Mouse (Mus musculus) midbrain, embryonic 14.5 days (tissue): Measurements from ENCODE around the gene Mars2. TPM values are rescaled to one million over a fixed set of nuclear protein-coding genes. Genes with fewer than 3 reads are reported as not detected.

Experiments used
- ATAC-seq: fragments of 200-750 bp; cut with Nextera tagmentation; 2 replicates; pipeline ENCODE4 v1.8.0; 2017; ENCODE audit warnings: moderate number of reproducible peaks, moderate library complexity; ENCODE audit not compliant: low FRiP score, low TSS enrichment
- DNase-seq: peaks from one replicate; pipeline ENCODE4 v3.0.0-alpha.2; 2015
- H3K27ac ChIP-seq: fragments of 300-500 bp; sonication (generic); replicated peaks from 2 replicates; pipeline ENCODE4 v1.5.1; 2014; ENCODE audit warnings: mild to moderate bottlenecking, low read depth, low read length, moderate library complexity
- H3K27me3 ChIP-seq: fragments of 300-500 bp; sonication (generic); 2 replicates; pipeline ENCODE4 v1.6.1; 2014; ENCODE audit warnings: low read length, control low read depth, mixed read lengths; ENCODE audit not compliant: control insufficient read depth, insufficient read depth
- H3K36me3 ChIP-seq: fragments of 300-500 bp; sonication (generic); 2 replicates; pipeline ENCODE4 v1.6.1; 2014; ENCODE audit warnings: low read length, control low read depth; ENCODE audit not compliant: control insufficient read depth, insufficient read depth
- H3K4me1 ChIP-seq: fragments of 300-500 bp; sonication (generic); 2 replicates; pipeline ENCODE4 v1.6.1; 2014; ENCODE audit warnings: mild to moderate bottlenecking, antibody characterized with exemption, low read length, control low read depth; ENCODE audit not compliant: control insufficient read depth, insufficient read depth
- H3K4me2 ChIP-seq: fragments of 300-500 bp; sonication (generic); 2 replicates; pipeline ENCODE4 v1.6.1; 2014; ENCODE audit warnings: mild to moderate bottlenecking, low read length, moderate library complexity
- H3K4me3 ChIP-seq: fragments of 300-500 bp; sonication (generic); replicated peaks from 2 replicates; pipeline ENCODE4 v1.5.1; 2014; ENCODE audit warnings: low read depth, low read length
- H3K9ac ChIP-seq: fragments of 300-500 bp; sonication (generic); replicated peaks from 2 replicates; pipeline ENCODE4 v1.6.1; 2014; ENCODE audit warnings: mild to moderate bottlenecking, low read length, moderate library complexity
- H3K9me3 ChIP-seq: fragments of 300-500 bp; sonication (generic); 2 replicates; pipeline ENCODE4 v1.6.1; 2016; ENCODE audit warnings: low read length, control low read depth, mixed read lengths; ENCODE audit not compliant: control insufficient read depth
- WGBS: fragments of 180-500 bp; shearing (Covaris S2); extraction: QIAGEN DNeasy Blood & Tissue Kit; methylation state at CpG from one replicate; pipeline ENCODE4 v1.1.7; 2014; 5-methylcytosine and 5-hydroxymethylcytosine counted together
- polyA plus RNA-seq: library from polyadenylated mRNA; unstranded; fragments of >200 nt; fragmentation: Nextera tagmentation; extraction: Ambion mirVana; gene quantifications from 2 replicates; pipeline ENCODE4 v1.2.1, GENCODE M21; 2014

The Mars2 gene
- polyA plus RNA-seq, 1 experiment from 2014 or later, result 4.4 TPM

DNA sequence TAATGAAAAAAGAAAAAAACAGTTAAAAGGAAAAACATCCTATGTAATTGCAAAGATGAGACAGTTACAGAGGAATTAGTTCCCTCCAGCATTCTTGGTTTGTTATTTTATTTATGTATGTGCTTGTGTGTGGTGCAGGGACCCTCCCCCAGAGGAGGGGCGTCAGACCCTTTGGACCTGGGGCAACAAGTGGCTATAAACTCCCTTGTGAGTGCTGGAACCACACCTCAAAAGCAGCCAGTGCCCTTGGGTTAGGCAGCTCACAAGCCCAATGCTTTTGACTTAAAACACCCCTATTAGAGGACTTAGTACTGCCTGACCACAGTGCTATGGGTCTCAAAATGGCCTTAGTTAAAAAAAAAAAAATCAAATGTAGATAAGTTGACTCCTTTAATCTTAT is 9.6 kb upstream of the Mars2 start:
- Histone ChIP-seq H3K4me2 (no peak overlapping the region), H3K9ac (no peak overlapping the region), H3K36me3 (no peaks in the 10 kb centered on the region), H3K27me3 (no peaks in the 10 kb centered on the region), H3K9me3 (no peaks in the 10 kb centered on the region), H3K27ac (no peak overlapping the region), H3K4me3 (no peak overlapping the region), H3K4me1 (no peaks in the 10 kb centered on the region)
- DNase-seq (no peak), ATAC-seq (no peak)
- WGBS, result 53% methylated on average over 1 of the region's 1 CpGs

DNA sequence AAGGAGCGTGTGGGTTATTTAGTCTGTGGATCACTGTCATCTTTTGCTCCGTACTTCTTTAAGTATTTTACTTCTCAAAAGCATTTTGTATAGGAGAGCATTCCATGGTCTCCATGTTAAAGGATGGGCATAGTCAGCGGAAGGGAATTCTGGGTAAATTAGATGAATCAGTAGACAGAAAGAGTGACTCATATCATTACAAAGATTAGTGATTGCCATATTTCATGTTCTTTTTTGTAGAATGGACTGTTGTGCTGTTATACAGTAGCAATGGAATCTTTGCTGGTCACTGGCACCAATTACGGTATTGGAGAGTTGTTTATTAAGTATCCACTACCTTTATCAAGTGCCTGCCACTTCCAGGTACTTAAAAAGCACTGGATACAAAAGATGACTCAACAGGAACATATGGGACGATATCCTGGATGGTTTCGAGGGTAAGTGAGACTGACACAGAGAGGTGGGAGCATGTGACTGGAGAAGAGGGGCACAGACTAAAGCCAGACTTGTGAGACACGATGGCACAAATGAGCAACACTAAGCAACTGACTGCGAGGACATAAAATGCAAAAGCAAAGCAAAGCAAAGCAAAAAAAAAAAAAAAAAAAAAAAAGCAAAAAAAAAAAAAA is 8.6 kb upstream of the Mars2 start:
- Histone ChIP-seq H3K4me2 (no peak overlapping the region), H3K4me3 (no peak overlapping the region), H3K36me3 (no peaks in the 10 kb centered on the region), H3K27me3 (no peaks in the 10 kb centered on the region), H3K27ac (no peak overlapping the region), H3K9me3 (no peaks in the 10 kb centered on the region), H3K4me1 (no peaks in the 10 kb centered on the region), H3K9ac (no peak overlapping the region)
- WGBS, result 92% methylated on average over 8 of the region's 8 CpGs
- no peak for ATAC-seq
- DNase-seq, result no peak

DNA sequence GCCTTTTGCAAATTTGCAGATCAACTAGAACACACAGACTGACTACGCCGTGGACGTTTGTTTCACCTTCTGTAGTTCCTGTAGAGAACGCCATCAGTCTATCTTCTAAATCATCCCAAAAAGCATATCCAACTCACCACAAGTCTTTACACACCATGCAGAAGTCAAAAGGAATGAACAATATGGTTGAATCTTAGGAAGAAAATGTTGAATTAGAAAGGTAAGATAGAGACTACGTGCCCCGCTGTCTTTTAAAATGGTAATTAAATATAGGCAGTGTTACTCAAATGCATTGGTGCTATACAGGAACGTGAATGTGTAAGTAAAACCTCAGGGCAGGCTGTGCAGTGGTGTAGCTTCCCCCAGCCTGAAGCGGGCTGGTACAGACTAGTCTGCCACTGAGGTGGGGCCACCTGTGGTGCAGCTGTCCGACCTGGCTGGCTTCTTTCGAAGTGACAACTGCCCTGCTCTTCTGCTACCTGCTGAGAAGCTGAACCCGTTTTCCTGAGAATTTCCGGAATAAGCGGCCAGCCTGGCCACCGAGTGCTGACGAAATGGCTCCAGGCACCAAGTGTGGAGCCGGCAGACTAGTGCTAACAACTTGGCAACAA is 2.0 kb upstream of the Mars2 start:
- ATAC-seq (no peak), DNase-seq (no peak)
- Histone ChIP-seq H3K4me1 (peaks cover 15% of the 10 kb centered on the region), H3K9ac (no peak overlapping the region), H3K9me3 (no peaks in the 10 kb centered on the region), H3K36me3 (no peaks in the 10 kb centered on the region), H3K4me2 (no peak overlapping the region), H3K27me3 (no peaks in the 10 kb centered on the region), H3K27ac (no peak overlapping the region), H3K4me3 (no peak overlapping the region)
- 60% methylated on average over 16 of the region's 16 CpGs for WGBS

DNA sequence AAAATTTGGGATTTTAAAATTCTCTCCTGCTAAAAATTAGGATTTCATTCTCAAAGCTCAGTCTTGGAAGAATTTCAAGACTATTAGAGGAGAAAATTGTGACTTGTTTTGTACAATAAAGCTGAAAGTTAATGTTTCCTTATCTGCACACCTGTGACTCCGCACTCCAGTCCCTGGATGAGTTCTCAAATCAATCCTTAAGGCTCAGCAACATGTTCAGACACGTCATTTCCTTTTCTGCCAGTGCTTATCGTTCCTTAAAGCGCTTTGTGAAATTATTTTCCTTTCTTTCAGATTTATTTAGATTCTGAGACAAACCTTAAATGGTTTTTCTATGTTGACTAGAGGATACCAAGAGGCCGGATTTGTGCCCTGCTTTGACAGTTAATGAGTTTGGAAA is 490 bp upstream of the Mars2 start:
- Histone ChIP-seq H3K9ac (peak overlapping the region; percentile 6; the same call in 1 of the 2 replicates), H3K9me3 (no peaks in the 10 kb centered on the region), H3K36me3 (no peaks in the 10 kb centered on the region), H3K4me1 (peaks cover 30% of the 10 kb centered on the region), H3K27ac (no peak overlapping the region), H3K27me3 (no peaks in the 10 kb centered on the region), H3K4me2 (peak overlapping the region; percentile 87), H3K4me3 (peak overlapping the region; percentile 81)
- DNase-seq (no peak), ATAC-seq (no peak)
- 41% methylated on average over 5 of the region's 5 CpGs for WGBS

DNA sequence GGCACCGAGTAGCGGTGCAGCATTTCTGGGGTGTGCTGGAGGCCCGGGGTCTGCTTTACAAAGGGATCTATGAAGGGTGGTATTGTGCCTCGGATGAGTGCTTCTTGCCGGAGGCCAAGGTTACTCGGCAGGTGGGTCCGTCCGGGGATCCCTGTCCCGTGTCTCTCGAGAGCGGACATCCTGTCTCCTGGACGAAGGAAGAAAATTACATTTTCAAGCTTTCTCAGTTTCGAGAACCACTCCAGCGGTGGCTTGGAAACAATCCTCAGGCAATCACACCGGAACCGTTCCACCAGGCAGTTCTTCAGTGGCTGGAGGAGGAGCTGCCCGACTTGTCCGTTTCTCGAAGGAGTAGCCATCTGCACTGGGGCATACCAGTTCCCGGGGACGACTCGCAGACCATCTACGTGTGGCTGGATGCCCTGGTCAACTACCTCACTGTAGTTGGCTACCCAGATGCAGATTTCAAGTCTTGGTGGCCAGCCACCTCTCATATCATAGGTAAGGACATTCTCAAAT is 725 bp downstream of the Mars2 start:
- no peaks in the 10 kb centered on the region for H3K27me3 ChIP-seq
- peaks cover 33% of the 10 kb centered on the region for H3K4me1 ChIP-seq
- H3K36me3 ChIP-seq, result 0 out of 2 replicates have a peak, but pooled peaks cover 6% of the 10 kb centered on the region
- H3K9me3 ChIP-seq, result no peaks in the 10 kb centered on the region
- under 1% methylated on average over 23 of the region's 23 CpGs for WGBS
- peak overlapping the region; percentile 81 for H3K4me3 ChIP-seq
- ATAC-seq (peak; percentile 57; the same call in 1 of the 2 replicates), DNase-seq (peak; percentile 47)
- peak overlapping the region; percentile 75 for H3K9ac ChIP-seq
- peak overlapping the region; percentile 85 for H3K27ac ChIP-seq
- H3K4me2 ChIP-seq, result peak overlapping the region; percentile 87

DNA sequence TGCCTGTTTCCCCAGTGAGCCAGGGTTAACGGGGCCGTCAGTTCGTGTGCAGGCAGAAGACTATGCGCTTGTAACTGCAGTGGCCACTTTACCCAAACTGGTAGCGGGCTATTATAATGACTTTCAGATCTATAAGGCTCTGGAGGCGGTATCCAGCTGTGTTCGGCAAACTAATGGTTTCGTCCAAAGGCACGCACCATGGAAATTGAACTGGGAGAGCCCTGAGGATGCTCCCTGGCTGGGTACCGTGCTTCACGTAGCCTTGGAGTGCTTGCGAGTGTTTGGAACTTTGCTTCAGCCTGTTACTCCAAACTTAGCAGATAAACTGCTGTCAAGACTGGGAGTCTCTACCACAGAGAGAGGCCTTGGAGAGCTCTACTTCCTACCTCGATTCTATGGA is 1.5 kb downstream of the Mars2 start:
- H3K27me3 ChIP-seq, result no peaks in the 10 kb centered on the region
- peaks cover 33% of the 10 kb centered on the region for H3K4me1 ChIP-seq
- peak; percentile 19 for DNase-seq
- H3K9me3 ChIP-seq, result no peaks in the 10 kb centered on the region
- no peak for ATAC-seq
- H3K27ac ChIP-seq, result no peak overlapping the region
- H3K4me2 ChIP-seq, result peak overlapping the region; percentile 87
- peak overlapping the region; percentile 81 for H3K4me3 ChIP-seq
- 0 out of 2 replicates have a peak, but pooled peaks cover 6% of the 10 kb centered on the region for H3K36me3 ChIP-seq
- 28% methylated on average over 13 of the region's 13 CpGs for WGBS
- H3K9ac ChIP-seq, result peak overlapping the region; percentile 75

DNA sequence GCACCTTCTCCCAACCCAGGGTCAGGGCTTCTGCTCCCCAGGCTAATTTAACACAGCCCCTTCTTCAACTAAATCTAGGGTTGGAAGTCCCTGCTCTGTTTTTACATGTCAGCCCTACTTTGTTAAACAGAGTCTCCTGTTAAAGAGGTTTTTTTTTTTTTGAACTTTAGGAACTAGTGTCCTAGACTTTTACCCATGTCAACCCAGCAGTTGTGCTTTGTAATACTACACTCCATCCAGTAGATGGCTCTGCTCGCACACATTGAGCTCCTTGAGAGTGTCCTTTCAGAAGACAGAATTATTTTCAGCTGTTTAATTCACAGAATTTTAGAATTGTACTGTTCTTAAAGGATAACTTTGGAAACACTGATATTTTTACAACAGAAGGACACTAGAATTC is 2.3 kb downstream of the Mars2 start:
- Histone ChIP-seq H3K4me2 (peak overlapping the region; percentile 87), H3K4me1 (peaks cover 33% of the 10 kb centered on the region), H3K27ac (no peak overlapping the region), H3K4me3 (peak overlapping the region; percentile 81), H3K36me3 (0 out of 2 replicates have a peak, but pooled peaks cover 6% of the 10 kb centered on the region), H3K9ac (no peak overlapping the region), H3K27me3 (no peaks in the 10 kb centered on the region), H3K9me3 (no peaks in the 10 kb centered on the region)
- WGBS, result 4% methylated on average over 1 of the region's 1 CpGs
- DNase-seq (peak; percentile 89), ATAC-seq (no peak)

DNA sequence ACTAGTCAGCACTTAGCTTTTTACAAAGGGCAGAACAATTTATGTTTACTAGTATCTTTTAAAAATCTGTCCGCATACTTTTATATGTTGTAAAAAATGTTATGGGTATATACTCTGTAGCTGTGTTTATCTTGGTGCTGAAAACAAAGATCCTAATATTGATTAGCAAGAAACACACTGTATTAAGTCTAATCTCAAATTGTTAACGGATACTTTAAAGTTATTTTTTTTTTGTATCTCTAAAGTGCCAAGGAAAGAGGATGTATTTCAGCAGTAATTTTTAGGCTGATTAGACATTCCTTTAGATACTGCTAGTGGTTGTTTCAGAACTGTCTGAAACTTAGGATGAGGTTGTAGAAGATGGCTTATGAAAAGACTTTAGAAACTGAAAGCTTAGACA is 9.4 kb downstream of the Mars2 start:
- ATAC-seq (no peak), DNase-seq (no peak)
- Histone ChIP-seq H3K4me3 (no peak overlapping the region), H3K4me2 (no peak overlapping the region), H3K36me3 (0 out of 2 replicates have a peak, but pooled peaks cover 6% of the 10 kb centered on the region), H3K27ac (no peak overlapping the region), H3K9me3 (no peaks in the 10 kb centered on the region), H3K9ac (no peak overlapping the region), H3K27me3 (no peaks in the 10 kb centered on the region), H3K4me1 (peaks cover 5% of the 10 kb centered on the region)
- WGBS, result 87% methylated on average over 2 of the region's 2 CpGs

DNA sequence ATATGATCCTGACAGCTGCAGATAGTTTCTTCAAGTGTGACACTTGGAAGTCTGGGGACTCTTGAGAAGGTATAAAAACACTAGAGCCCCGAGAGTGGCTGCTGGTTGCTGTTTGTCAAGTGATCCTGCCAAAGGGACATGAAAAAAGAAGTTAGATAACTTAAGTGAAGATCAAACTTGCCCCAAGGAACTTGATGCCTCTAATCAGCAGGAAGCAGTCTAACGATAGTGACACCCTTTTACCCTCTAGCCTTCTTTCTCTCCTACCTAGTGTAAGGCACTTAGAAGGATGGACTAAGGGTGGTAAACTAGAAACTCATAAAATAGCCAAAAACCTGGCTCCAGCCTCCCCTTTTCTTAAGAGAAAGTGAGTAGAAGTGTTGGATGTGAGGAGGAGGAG is 27.4 kb downstream of the Mars2 start:
- no peak overlapping the region for H3K4me2 ChIP-seq
- WGBS, result 63% methylated on average over 2 of the region's 2 CpGs
- ATAC-seq (no peak), DNase-seq (no peak)
- H3K36me3 ChIP-seq, result no peaks in the 10 kb centered on the region
- H3K4me3 ChIP-seq, result no peak overlapping the region
- no peaks in the 10 kb centered on the region for H3K4me1 ChIP-seq
- H3K9ac ChIP-seq, result no peak overlapping the region
- no peaks in the 10 kb centered on the region for H3K27me3 ChIP-seq
- H3K9me3 ChIP-seq, result no peaks in the 10 kb centered on the region
- H3K27ac ChIP-seq, result no peak overlapping the region
